ENCODE assay signal across 8 mouse cellular contexts in genomic region chr5:108651823-108652222, GRCm38 (mm10). TPM values are rescaled to one million over a fixed set of nuclear protein-coding genes. Genes with fewer than 3 reads are reported as not detected.
A peak's percentile ranks its signal among the peaks of the same experiment; 100 is the strongest.
DNase-seq lines count a peak whose midpoint lies in the region; ATAC-seq and TF ChIP-seq lines count a peak whose summit lies in the region.

No protein-coding gene starts in this region.

- peak; percentile 60; the same call in 1 of the 2 replicates for TF ChIP-seq CTCF in cortical plate, adult 2 months (IDR thresholded peaks at IDR 0.05; ENCODE audit: extremely low read depth, insufficient read depth, low read length)

- peaks cover 98% of the 10 kb centered on the region for H3K36me3 ChIP-seq in hindbrain, embryonic 14.5 days (replicated peaks; ENCODE audit: control insufficient read depth, insufficient read depth)
- H3K36me3 ChIP-seq in limb, embryonic 13.5 days: peaks cover 92% of the 10 kb centered on the region
- peaks cover 51% of the 10 kb centered on the region for H3K36me3 ChIP-seq in midbrain, embryonic 16.5 days (ENCODE audit: control insufficient read depth, insufficient read depth, low read length)

- H3K27ac ChIP-seq in cortical plate, adult 2 months (ENCODE audit: insufficient read depth, low read length): no peak overlapping the region
- H3K27ac ChIP-seq in hindbrain, embryonic 14.5 days: no peak overlapping the region
- no peak overlapping the region for H3K27ac ChIP-seq in limb, embryonic 13.5 days
- no peak overlapping the region for H3K27ac ChIP-seq in midbrain, embryonic 16.5 days (ENCODE audit: low read length)

- ATAC-seq in hindbrain, embryonic 14.5 days (ENCODE audit: low FRiP score): peak; percentile 32; the same call in 1 of the 2 replicates
- peak; percentile 55; the same call in 1 of the 2 replicates for ATAC-seq in limb, embryonic 13.5 days (ENCODE audit: low FRiP score, low read depth)
- ATAC-seq in midbrain, embryonic 16.5 days: peak; percentile 59

- H3K27me3 ChIP-seq in hindbrain, embryonic 14.5 days (ENCODE audit: control insufficient read depth, insufficient read depth, low read length): no peaks in the 10 kb centered on the region
- H3K27me3 ChIP-seq in limb, embryonic 13.5 days: no peaks in the 10 kb centered on the region
- no peaks in the 10 kb centered on the region for H3K27me3 ChIP-seq in midbrain, embryonic 16.5 days (ENCODE audit: control insufficient read depth, insufficient read depth, low read depth, low read length)

- 63% methylated on average over 1 of the region's 1 CpGs for WGBS in hindbrain, embryonic 14.5 days
- WGBS in limb, embryonic 13.5 days: 63% methylated on average over 1 of the region's 1 CpGs
- WGBS in midbrain, embryonic 16.5 days: 77% methylated on average over 1 of the region's 1 CpGs

- no peak overlapping the region for H3K4me3 ChIP-seq in cortical plate, adult 2 months (ENCODE audit: insufficient read depth, low read length)
- no peak overlapping the region for H3K4me3 ChIP-seq in hindbrain, embryonic 14.5 days (replicated peaks; ENCODE audit: low read length)
- no peak overlapping the region for H3K4me3 ChIP-seq in limb, embryonic 13.5 days
- H3K4me3 ChIP-seq in midbrain, embryonic 16.5 days (ENCODE audit: low read depth, low read length): no peak overlapping the region

- H3K9me3 ChIP-seq in hindbrain, embryonic 14.5 days (ENCODE audit: control insufficient read depth, low read length): no peaks in the 10 kb centered on the region
- no peaks in the 10 kb centered on the region for H3K9me3 ChIP-seq in limb, embryonic 13.5 days
- no peaks in the 10 kb centered on the region for H3K9me3 ChIP-seq in midbrain, embryonic 16.5 days (replicated peaks; ENCODE audit: control insufficient read depth, low read length, poor library complexity, severe bottlenecking)

- TF ChIP-seq POLR2A in cortical plate, adult 2 months (IDR thresholded peaks at IDR 0.05; ENCODE audit: extremely low read depth, insufficient read depth, low read length): no peak

- no peak overlapping the region for H3K4me2 ChIP-seq in hindbrain, embryonic 14.5 days (replicated peaks)
- H3K4me2 ChIP-seq in limb, embryonic 13.5 days (replicated peaks): no peak overlapping the region
- H3K4me2 ChIP-seq in midbrain, embryonic 16.5 days (ENCODE audit: low read length): no peak overlapping the region

- no peak overlapping the region for H3K9ac ChIP-seq in hindbrain, embryonic 14.5 days
- no peak overlapping the region for H3K9ac ChIP-seq in limb, embryonic 13.5 days
- H3K9ac ChIP-seq in midbrain, embryonic 16.5 days (ENCODE audit: low read depth, low read length): no peak overlapping the region

- no peaks in the 10 kb centered on the region for H3K4me1 ChIP-seq in cortical plate, adult 2 months (ENCODE audit: control insufficient read depth, insufficient read depth, low read length)
- no peaks in the 10 kb centered on the region for H3K4me1 ChIP-seq in hindbrain, embryonic 14.5 days (replicated peaks; ENCODE audit: control insufficient read depth, insufficient read depth, low read length)
- no peaks in the 10 kb centered on the region for H3K4me1 ChIP-seq in limb, embryonic 13.5 days
- H3K4me1 ChIP-seq in midbrain, embryonic 16.5 days (ENCODE audit: control insufficient read depth, insufficient read depth, low read length): no peaks in the 10 kb centered on the region

- DNase-seq in layer of hippocampus, adult 11-12 months (ENCODE audit: low spot score): peak; percentile 69
- DNase-seq in layer of hippocampus, postnatal 36 days: no peak
- peak; percentile 15 for DNase-seq in Muller cell, postnatal 12 days (ENCODE audit: inconsistent ontology term)
- DNase-seq in hindbrain, embryonic 14.5 days (ENCODE audit: low spot score): peak; percentile 73
- DNase-seq in thymus, postnatal 25 days: peak; percentile 70

RNA-seq across cellular contexts. Expression of gene Idua, which starts 8.3 kb away (rescaled TPM):
- 10 to 100 TPM; 13.9 to 16.0 TPM for total RNA-seq in layer of hippocampus, postnatal 36 days (2021)
- 24.0 and 29.1 TPM in 2 replicates for polyA plus RNA-seq in cortical plate, adult 2 months (2012; rRNA removed)
- polyA plus RNA-seq in hindbrain, embryonic 14.5 days (2014; fragmentation: Nextera tagmentation; extraction: Ambion mirVana): 9.8 and 11.3 TPM in 2 replicates
- 16.2 and 18.2 TPM in 2 replicates for polyA plus RNA-seq in limb, embryonic 13.5 days (2015; fragmentation: Nextera tagmentation; extraction: Ambion mirVana)
- 13.1 and 14.4 TPM in 2 replicates for polyA plus RNA-seq in midbrain, embryonic 16.5 days (2015; fragmentation: Nextera tagmentation; extraction: Ambion mirVana)

RNA-seq across cellular contexts. Expression of gene Dgkq, which starts 17.6 kb away (rescaled TPM):
- 10 to 100 TPM; 52.6 to 55.0 TPM for total RNA-seq in layer of hippocampus, postnatal 36 days (2021)
- 54.6 and 58.7 TPM in 2 replicates for polyA plus RNA-seq in cortical plate, adult 2 months (2012; rRNA removed)
- polyA plus RNA-seq in hindbrain, embryonic 14.5 days (2014; fragmentation: Nextera tagmentation; extraction: Ambion mirVana): 25.3 and 28.4 TPM in 2 replicates
- 15.9 and 16.8 TPM in 2 replicates for polyA plus RNA-seq in limb, embryonic 13.5 days (2015; fragmentation: Nextera tagmentation; extraction: Ambion mirVana)
- 33.0 and 36.9 TPM in 2 replicates for polyA plus RNA-seq in midbrain, embryonic 16.5 days (2015; fragmentation: Nextera tagmentation; extraction: Ambion mirVana)

RNA-seq across cellular contexts. Expression of gene Tmem175, which starts 22.3 kb away (rescaled TPM):
- total RNA-seq in layer of hippocampus, postnatal 36 days (2021): 10 to 100 TPM; 40.1 to 43.0 TPM
- 62.8 and 67.4 TPM in 2 replicates for polyA plus RNA-seq in cortical plate, adult 2 months (2012; rRNA removed)
- 27.2 and 29.7 TPM in 2 replicates for polyA plus RNA-seq in hindbrain, embryonic 14.5 days (2014; fragmentation: Nextera tagmentation; extraction: Ambion mirVana)
- 26.9 and 28.3 TPM in 2 replicates for polyA plus RNA-seq in limb, embryonic 13.5 days (2015; fragmentation: Nextera tagmentation; extraction: Ambion mirVana)
- polyA plus RNA-seq in midbrain, embryonic 16.5 days (2015; fragmentation: Nextera tagmentation; extraction: Ambion mirVana): 22.0 and 25.1 TPM in 2 replicates

RNA-seq across cellular contexts. Expression of gene Gak, which starts 22.3 kb away (rescaled TPM):
- total RNA-seq in layer of hippocampus, postnatal 36 days (2021): 10 to 100 TPM; 89.4 to 97.6 TPM
- polyA plus RNA-seq in cortical plate, adult 2 months (2012; rRNA removed): 84.9 and 86.8 TPM in 2 replicates
- 46.4 and 47.2 TPM in 2 replicates for polyA plus RNA-seq in hindbrain, embryonic 14.5 days (2014; fragmentation: Nextera tagmentation; extraction: Ambion mirVana)
- 44.4 and 50.6 TPM in 2 replicates for polyA plus RNA-seq in limb, embryonic 13.5 days (2015; fragmentation: Nextera tagmentation; extraction: Ambion mirVana)
- 55.9 and 57.4 TPM in 2 replicates for polyA plus RNA-seq in midbrain, embryonic 16.5 days (2015; fragmentation: Nextera tagmentation; extraction: Ambion mirVana)

RNA-seq across cellular contexts. Expression of gene Slc26a1, which starts 23.5 kb away (rescaled TPM):
- total RNA-seq in layer of hippocampus, postnatal 36 days (2021): 1 to 10 TPM; 1.2 TPM
- polyA plus RNA-seq in cortical plate, adult 2 months (2012; rRNA removed): 1.2 and 1.4 TPM in 2 replicates
- 3.2 and 3.5 TPM in 2 replicates for polyA plus RNA-seq in hindbrain, embryonic 14.5 days (2014; fragmentation: Nextera tagmentation; extraction: Ambion mirVana)
- polyA plus RNA-seq in limb, embryonic 13.5 days (2015; fragmentation: Nextera tagmentation; extraction: Ambion mirVana): 1.5 and 1.8 TPM in 2 replicates
- polyA plus RNA-seq in midbrain, embryonic 16.5 days (2015; fragmentation: Nextera tagmentation; extraction: Ambion mirVana): 4.3 and 4.4 TPM in 2 replicates

Comparison
In these comparisons a context has a peak if more than half of its experiments do, and no peak if none do; other contexts are left out.
1. DNase-seq: peak in layer of hippocampus, adult 11-12 months (single experiment), Muller cell, postnatal 12 days (single experiment), hindbrain, embryonic 14.5 days (single experiment) and thymus, postnatal 25 days (single experiment); none in layer of hippocampus, postnatal 36 days (0 of 2).
2. Peak in every context shown above with its lines, with median percentiles within 50 percentile points of each other: ATAC-seq.